Mouse (Mus musculus) monocyte, adult 5-6 weeks (primary cell): Measurements from ENCODE around the gene Hoxd8. TPM values are rescaled to one million over a fixed set of nuclear protein-coding genes. Genes with fewer than 3 reads are reported as not detected.

Experiments used
- ATAC-seq: fragments of 153-309, 156-312 bp; replicated peaks from 2 replicates; pipeline ENCODE4 v1.8.0; 2017; ENCODE audit warnings: mild to moderate bottlenecking; ENCODE audit not compliant: low TSS enrichment, insufficient number of reproducible peaks, severe bottlenecking, poor library complexity, low FRiP score
- total RNA-seq: library from RNA; stranded (forward); fragments of 200-1000, 200-491, 200-594 nt; gene quantifications from 3 replicates; pipeline ENCODE4 v1.2.3, GENCODE M21; 2017

Hoxd8 gene
- total RNA-seq, 1 experiment from 2014 or later, result not detected

- no peak for ATAC-seq
Observed at GRCm38 (mm10) chr2:74681594-74682531, 22.6 kb upstream of the Hoxd8 start.

GRCm38 (mm10) chr2:74682796-74683195 lies 21.6 kb upstream of the Hoxd8 start:
- no peak for ATAC-seq

- ATAC-seq, result no peak
Observed at GRCm38 (mm10) chr2:74683471-74683951, 20.9 kb upstream of the Hoxd8 start.

GRCm38 (mm10) chr2:74684106-74684505 lies 20.3 kb upstream of the Hoxd8 start:
- no peak for ATAC-seq

- ATAC-seq, result no peak
Observed at GRCm38 (mm10) chr2:74685059-74685603, 19.3 kb upstream of the Hoxd8 start.

GRCm38 (mm10) chr2:74686301-74686987 lies 18.0 kb upstream of the Hoxd8 start:
- no peak for ATAC-seq

GRCm38 (mm10) chr2:74686988-74687697 lies 17.3 kb upstream of the Hoxd8 start:
- ATAC-seq, result no peak

- ATAC-seq, result no peak
Observed at GRCm38 (mm10) chr2:74687698-74688555, 16.5 kb upstream of the Hoxd8 start.

GRCm38 (mm10) chr2:74688795-74689573 lies 15.4 kb upstream of the Hoxd8 start:
- no peak for ATAC-seq

GRCm38 (mm10) chr2:74689574-74690337 lies 14.7 kb upstream of the Hoxd8 start:
- ATAC-seq, result no peak

GRCm38 (mm10) chr2:74690338-74690716 lies 14.1 kb upstream of the Hoxd8 start:
- no peak for ATAC-seq

GRCm38 (mm10) chr2:74691022-74691951 lies 13.1 kb upstream of the Hoxd8 start, which contains the start of gene Hoxd10:
Hoxd10 (plus strand) TSS chr2:74691924.
- ATAC-seq, result no peak

GRCm38 (mm10) chr2:74691995-74692807 lies 12.2 kb upstream of the Hoxd8 start:
- no peak for ATAC-seq

GRCm38 (mm10) chr2:74692808-74693431 lies 11.5 kb upstream of the Hoxd8 start:
- ATAC-seq, result peak; percentile 38; the same call in 1 of the 2 replicates
